Mouse (Mus musculus) hindbrain, embryonic 12.5 days (tissue): Measurements from ENCODE around the gene Eepd1. TPM values are rescaled to one million over a fixed set of nuclear protein-coding genes. Genes with fewer than 3 reads are reported as not detected.

ENCODE experiments used
- ATAC-seq: fragments of 200-750 bp; cut with Nextera tagmentation; 2 replicates; pipeline ENCODE4 v1.8.0; 2017; ENCODE audit warnings: moderate TSS enrichment; ENCODE audit not compliant: low FRiP score
- H3K27ac ChIP-seq: fragments of 300-500 bp; sonication (generic); 2 replicates; pipeline ENCODE4 v1.5.1; 2016; ENCODE audit warnings: mild to moderate bottlenecking
- H3K27me3 ChIP-seq: fragments of 300-500 bp; sonication (generic); 2 replicates; pipeline ENCODE4 v1.6.1; 2016; ENCODE audit warnings: mild to moderate bottlenecking
- H3K36me3 ChIP-seq: fragments of 300-500 bp; sonication (generic); 2 replicates; pipeline ENCODE4 v1.6.1; 2016; ENCODE audit warnings: mild to moderate bottlenecking
- H3K4me1 ChIP-seq: fragments of 300-500 bp; sonication (generic); 2 replicates; pipeline ENCODE4 v1.6.1; 2016
- H3K4me2 ChIP-seq: fragments of 300-500 bp; sonication (generic); replicated peaks from 2 replicates; pipeline ENCODE4 v1.6.1; 2016; ENCODE audit warnings: mild to moderate bottlenecking
- H3K4me3 ChIP-seq: fragments of 300-500 bp; sonication (generic); 2 replicates; pipeline ENCODE4 v1.5.1; 2016; ENCODE audit warnings: mild to moderate bottlenecking
- H3K9ac ChIP-seq: fragments of 300-500 bp; sonication (generic); 2 replicates; pipeline ENCODE4 v1.6.1; 2016; ENCODE audit warnings: mild to moderate bottlenecking, moderate library complexity
- H3K9me3 ChIP-seq: fragments of 300-500 bp; sonication (generic); replicated peaks from 2 replicates; pipeline ENCODE4 v1.6.1; 2016; ENCODE audit warnings: mild to moderate bottlenecking
- WGBS: fragments of 180-500 bp; shearing (Covaris S2); methylation state at CpG from one replicate; pipeline ENCODE4 v1.1.7; 2016; 5-methylcytosine and 5-hydroxymethylcytosine counted together
- polyA plus RNA-seq: library from polyadenylated mRNA; unstranded; fragments of >200 nt; fragmentation: Nextera tagmentation; extraction: Ambion mirVana; gene quantifications from 2 replicates; pipeline ENCODE4 v1.2.1, GENCODE M21; 2016

Gene Eepd1
- polyA plus RNA-seq, 1 experiment from 2014 or later, result 8.0 TPM

DNA sequence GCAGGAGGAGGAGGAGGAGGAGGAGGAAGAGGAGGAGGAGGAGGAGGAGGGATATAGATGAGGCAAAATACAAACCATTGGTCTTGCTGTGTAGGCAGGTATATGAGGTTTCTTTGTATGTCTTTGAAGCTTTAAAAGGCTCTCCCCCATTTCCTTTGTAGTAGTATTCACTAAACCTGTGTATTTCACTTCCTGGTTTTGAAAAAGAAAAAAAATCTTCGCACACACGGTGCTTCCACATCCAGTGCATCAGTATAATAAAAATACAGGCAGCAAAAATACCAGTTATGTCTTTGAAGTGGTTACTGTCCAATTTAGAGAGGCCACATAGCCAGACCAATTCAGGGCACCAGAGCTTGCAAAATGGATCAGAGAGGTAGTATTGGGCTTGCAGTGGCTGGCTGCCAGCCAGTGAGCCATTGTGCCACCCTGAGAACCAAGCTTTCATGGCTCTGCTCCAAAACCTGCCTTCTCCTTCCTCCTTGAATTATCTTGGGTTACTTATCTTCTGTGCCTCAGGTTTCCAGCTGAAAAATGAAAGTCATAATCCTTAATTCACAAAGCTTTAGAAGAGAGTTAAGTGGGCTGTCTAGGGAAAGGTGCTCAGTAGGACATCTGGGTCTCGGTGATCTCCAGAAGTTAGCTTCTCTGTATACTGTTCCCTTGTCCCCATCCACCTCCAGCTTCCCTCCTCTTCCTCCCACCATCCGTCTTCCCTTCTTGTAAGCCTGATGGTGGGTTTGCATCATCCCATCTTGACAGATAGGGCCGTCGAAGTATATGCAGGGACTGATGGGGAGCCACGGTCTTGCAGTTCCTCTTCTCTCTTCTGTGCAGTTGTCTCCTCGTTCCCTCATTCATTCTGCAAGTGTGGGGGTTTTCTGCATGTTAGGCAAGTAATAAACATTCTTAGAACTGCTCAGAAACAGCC is 68.0 kb downstream of the Eepd1 start:
- 87% methylated on average over 8 of the region's 8 CpGs for WGBS

DNA sequence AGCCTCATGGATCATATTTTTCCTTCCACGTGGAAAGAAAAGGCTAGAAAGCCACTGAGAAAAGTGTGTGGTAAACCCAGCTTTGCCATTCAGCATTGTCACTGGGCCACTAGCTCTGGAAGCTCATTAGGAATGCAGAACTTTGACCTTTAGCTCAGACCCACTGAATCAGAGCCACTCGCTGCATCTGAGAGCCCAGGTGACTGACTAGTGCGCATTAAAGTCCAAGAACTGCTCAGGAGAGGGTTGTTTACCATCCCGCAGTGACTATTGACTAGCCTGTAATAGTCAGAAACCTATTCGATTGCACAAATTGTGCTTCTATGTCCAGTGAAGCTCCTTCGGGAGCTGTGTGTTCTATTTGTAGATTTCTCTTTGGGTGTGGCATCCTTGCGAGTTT is 68.8 kb downstream of the Eepd1 start:
- Histone ChIP-seq H3K9ac (no peak overlapping the region), H3K4me1 (no peaks in the 10 kb centered on the region), H3K9me3 (no peaks in the 10 kb centered on the region), H3K36me3 (no peaks in the 10 kb centered on the region), H3K4me2 (no peak overlapping the region), H3K27ac (no peak overlapping the region), H3K4me3 (no peak overlapping the region), H3K27me3 (no peaks in the 10 kb centered on the region)
- 88% methylated on average over 7 of the region's 7 CpGs for WGBS
- no peak for ATAC-seq

More for the DNA sequence above, 68.0 kb downstream of the Eepd1 start:
- no peaks in the 10 kb centered on the region for H3K36me3 ChIP-seq
- no peak for ATAC-seq
- H3K4me2 ChIP-seq, result no peak overlapping the region
- no peak overlapping the region for H3K9ac ChIP-seq
- H3K4me1 ChIP-seq, result no peaks in the 10 kb centered on the region
- H3K4me3 ChIP-seq, result no peak overlapping the region
- H3K27ac ChIP-seq, result no peak overlapping the region
- H3K9me3 ChIP-seq, result no peaks in the 10 kb centered on the region
- H3K27me3 ChIP-seq, result no peaks in the 10 kb centered on the region

DNA sequence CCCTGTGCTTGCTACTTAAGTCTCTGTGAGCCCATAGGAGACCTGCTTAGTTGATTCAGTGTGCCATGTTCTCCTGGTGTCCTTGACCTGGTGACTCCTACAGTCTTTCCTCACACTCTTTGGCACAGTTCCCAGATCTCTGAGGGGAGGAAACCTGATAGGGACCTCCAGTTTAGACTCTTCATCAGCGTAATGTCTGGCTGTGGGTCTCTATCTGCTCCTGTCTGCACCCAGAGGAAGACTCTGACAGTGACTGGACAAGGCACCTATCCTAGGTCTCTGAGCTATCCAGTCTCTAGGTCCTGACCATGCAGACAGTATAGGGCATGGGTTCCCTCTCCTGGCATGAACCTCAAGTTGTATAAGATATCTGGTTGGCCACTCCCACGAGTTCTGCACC is 71.2 kb downstream of the Eepd1 start:
- 80% methylated on average over 2 of the region's 2 CpGs for WGBS
- no peaks in the 10 kb centered on the region for H3K36me3 ChIP-seq
- no peaks in the 10 kb centered on the region for H3K4me1 ChIP-seq
- H3K4me3 ChIP-seq, result no peak overlapping the region
- H3K27me3 ChIP-seq, result no peaks in the 10 kb centered on the region
- no peak overlapping the region for H3K4me2 ChIP-seq
- H3K9me3 ChIP-seq, result no peaks in the 10 kb centered on the region
- H3K27ac ChIP-seq, result no peak overlapping the region
- no peak overlapping the region for H3K9ac ChIP-seq
- no peak for ATAC-seq

DNA sequence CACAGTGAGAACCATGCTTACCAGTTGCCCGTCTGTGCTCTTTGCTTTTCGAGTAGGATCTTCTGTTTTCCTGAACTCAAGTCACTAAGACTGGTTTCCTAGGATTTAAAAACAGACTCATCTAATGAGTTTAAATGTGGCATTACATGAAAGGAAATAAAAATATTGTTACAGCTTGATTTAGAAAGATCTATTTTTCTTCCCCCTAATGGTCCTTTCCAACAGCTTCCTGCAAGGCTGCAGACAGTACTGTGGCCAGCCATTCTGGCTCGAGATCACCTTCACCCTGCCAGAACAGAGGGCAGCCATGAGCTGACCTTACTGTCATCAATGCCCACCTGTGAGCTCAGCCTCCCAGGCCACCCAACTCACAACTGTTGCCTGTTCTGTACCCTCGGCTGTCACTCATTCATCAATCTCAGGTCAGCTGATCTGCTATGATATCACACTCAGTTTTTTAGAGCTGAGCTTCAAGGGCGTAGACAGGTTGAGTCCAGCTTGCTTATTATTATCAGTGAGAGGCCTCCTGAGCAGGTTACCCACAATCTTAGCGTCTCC is 73.0 kb downstream of the Eepd1 start:
- H3K4me1 ChIP-seq, result no peaks in the 10 kb centered on the region
- H3K9ac ChIP-seq, result no peak overlapping the region

DNA sequence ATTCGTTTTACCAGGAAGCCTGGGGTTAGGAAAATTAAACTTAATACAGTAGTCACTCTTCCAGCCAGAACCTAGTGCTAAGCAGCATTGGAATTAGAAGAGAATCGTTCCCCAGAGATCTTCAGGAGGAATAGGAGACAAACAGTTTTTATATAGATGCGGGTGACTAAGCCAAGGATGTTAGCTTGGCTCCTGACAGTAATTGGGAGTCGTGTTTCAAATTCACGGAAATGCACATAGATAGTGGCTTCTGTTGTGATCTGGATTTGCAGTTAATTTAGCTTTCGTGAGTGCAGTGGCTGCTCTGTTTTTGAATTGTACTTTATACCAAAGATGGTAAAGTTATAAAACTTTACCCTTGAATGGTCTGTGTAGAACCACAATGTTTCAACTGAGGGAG is 73.9 kb downstream of the Eepd1 start:
- no peaks in the 10 kb centered on the region for H3K27me3 ChIP-seq
- H3K27ac ChIP-seq, result no peak overlapping the region
- H3K9ac ChIP-seq, result no peak overlapping the region
- whole genome bisulfite sequencing, result 81% methylated on average over 6 of the region's 6 CpGs
- H3K36me3 ChIP-seq, result no peaks in the 10 kb centered on the region
- H3K4me1 ChIP-seq, result no peaks in the 10 kb centered on the region
- H3K9me3 ChIP-seq, result no peaks in the 10 kb centered on the region
- no peak for ATAC-seq
- H3K4me3 ChIP-seq, result no peak overlapping the region
- H3K4me2 ChIP-seq, result no peak overlapping the region

More for the DNA sequence above, 73.0 kb downstream of the Eepd1 start:
- ATAC-seq, result no peak
- Histone ChIP-seq H3K27ac (no peak overlapping the region), H3K4me2 (no peak overlapping the region), H3K4me3 (no peak overlapping the region), H3K9me3 (no peaks in the 10 kb centered on the region), H3K27me3 (no peaks in the 10 kb centered on the region), H3K36me3 (no peaks in the 10 kb centered on the region)
- 79% methylated on average over 6 of the region's 6 CpGs for WGBS

DNA sequence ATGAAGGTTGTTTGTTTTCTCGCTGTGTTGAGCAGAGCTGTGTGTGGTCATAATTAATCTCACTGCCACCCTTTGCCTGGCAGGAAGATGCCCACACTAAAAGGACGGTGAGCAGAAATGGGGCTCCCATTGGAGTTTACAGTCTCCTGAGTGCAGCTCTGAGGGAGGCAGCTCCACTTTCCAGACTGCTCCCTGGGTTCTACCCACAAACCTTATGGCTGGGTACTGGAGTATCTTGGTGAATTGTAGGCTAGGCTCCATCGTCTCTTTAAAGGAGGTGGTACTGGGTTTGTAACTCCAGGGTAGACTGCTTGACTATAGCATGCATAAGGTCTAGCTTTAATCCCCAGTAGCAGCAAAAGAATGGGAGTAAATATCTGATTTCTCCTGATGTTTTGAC is 74.7 kb downstream of the Eepd1 start:
- no peak overlapping the region for H3K9ac ChIP-seq
- no peaks in the 10 kb centered on the region for H3K9me3 ChIP-seq
- H3K27ac ChIP-seq, result no peak overlapping the region
- H3K4me1 ChIP-seq, result no peaks in the 10 kb centered on the region
- H3K4me2 ChIP-seq, result no peak overlapping the region
- no peak for ATAC-seq
- no peak overlapping the region for H3K4me3 ChIP-seq
- H3K36me3 ChIP-seq, result no peaks in the 10 kb centered on the region
- 89% methylated on average over 3 of the region's 3 CpGs for WGBS
- H3K27me3 ChIP-seq, result no peaks in the 10 kb centered on the region

DNA sequence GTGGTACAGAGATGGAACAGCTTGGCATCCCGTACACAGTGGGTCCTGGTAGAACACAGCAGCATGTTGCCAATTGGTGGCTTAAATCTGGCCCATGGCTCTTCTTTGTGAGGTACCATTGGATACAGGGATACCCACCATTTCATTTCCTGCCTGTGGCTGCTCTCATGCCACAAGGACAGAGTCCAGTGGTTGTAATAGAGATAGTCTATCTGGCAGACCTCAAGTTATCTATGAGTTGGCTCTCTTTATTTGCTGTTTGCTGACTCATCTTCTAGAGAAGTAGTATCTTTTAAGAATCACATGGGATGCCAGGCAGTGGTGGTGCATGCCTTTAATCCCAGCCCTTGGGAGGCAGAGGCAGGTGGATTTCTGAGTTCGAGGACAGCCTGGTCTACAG is 76.0 kb downstream of the Eepd1 start:
- H3K4me2 ChIP-seq, result no peak overlapping the region
- H3K9ac ChIP-seq, result no peak overlapping the region
- H3K27me3 ChIP-seq, result no peaks in the 10 kb centered on the region
- no peak overlapping the region for H3K27ac ChIP-seq
- no peak for ATAC-seq
- no peak overlapping the region for H3K4me3 ChIP-seq
- H3K4me1 ChIP-seq, result no peaks in the 10 kb centered on the region
- no peaks in the 10 kb centered on the region for H3K36me3 ChIP-seq
- WGBS, result 89% methylated on average over 2 of the region's 2 CpGs
- no peaks in the 10 kb centered on the region for H3K9me3 ChIP-seq

DNA sequence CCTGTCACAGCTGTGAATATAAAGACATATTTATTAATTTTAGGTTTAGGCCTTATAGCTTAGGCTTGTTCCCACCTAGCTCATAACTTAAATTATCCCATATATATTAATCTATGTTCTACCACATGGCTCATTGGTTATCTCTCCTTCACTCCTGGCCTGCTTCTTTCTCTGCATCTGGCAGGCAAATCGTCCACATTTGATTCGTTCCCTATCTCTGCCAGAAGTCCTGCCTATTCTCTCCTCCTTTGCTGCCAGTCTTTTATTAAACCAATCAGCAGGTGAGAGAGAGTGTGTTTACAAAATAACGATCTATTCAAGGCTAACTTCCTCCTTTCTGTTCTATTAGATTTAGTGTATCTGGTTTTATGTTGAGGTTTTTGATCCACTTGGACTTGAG is 77.5 kb downstream of the Eepd1 start:
- ATAC-seq, result no peak
- WGBS, result 85% methylated on average over 3 of the region's 3 CpGs
- Histone ChIP-seq H3K9me3 (peaks cover 7% of the 10 kb centered on the region; the same call in 1 of the 2 replicates), H3K9ac (no peak overlapping the region), H3K4me3 (no peak overlapping the region), H3K4me2 (no peak overlapping the region), H3K27ac (no peak overlapping the region), H3K4me1 (no peaks in the 10 kb centered on the region), H3K36me3 (no peaks in the 10 kb centered on the region), H3K27me3 (no peaks in the 10 kb centered on the region)

DNA sequence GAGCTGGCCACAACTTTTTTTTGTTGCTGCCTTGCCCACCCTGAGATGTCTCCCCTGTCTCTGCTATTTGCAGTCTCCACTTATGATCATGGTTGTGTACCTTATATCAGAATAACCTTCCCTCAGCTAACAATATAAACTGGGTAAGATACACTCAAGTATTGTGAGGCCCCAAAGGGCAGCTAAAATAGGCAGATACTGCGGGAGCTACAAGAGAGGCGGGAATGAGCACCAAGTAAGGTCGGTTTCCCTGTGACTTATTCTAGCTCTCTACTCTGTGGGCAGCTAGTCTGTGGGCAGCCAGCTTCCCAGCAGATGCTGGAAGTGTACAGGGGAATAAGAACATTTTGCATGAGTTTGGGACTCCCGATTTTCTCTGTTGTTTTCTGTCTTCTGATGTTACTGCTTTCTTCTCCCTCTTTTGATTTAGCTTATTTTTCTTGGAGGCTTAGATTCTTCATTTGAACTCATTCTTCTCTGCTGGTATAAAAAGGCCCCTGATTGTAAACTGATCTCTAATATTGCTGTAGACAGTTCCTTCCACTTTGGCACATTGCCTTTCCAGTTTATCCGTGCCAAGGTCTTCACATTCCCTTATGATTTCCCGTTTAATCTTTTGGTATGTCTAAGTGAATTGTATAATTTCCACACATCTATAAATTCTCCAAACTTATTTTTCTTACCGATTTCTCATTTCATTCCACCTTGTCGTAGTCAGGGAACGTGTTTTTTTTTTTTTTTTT is 78.8 kb downstream of the Eepd1 start:
- WGBS, result 81% methylated on average over 9 of the region's 9 CpGs
- Histone ChIP-seq H3K27ac (no peak overlapping the region), H3K4me1 (no peaks in the 10 kb centered on the region)

DNA sequence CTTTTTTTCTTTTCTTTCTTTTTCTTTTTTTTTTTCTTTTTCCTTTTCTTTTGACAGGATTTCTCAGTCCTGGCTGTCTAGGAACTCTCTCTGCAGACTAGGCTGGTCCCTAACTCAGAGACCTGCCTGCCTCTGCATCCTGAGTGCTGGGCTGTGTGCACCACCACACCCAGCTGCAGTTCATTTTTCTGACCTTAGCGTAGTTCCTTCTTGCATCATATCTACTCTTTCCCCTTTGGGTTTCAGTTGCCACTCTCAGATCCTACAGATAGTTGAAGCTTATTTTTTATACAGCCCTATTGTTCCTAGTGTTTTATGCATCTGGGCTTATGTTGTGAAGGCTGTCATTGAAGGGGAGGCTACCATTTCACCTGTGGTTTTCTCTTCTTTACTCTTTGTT is 79.8 kb downstream of the Eepd1 start:
- Histone ChIP-seq H3K9me3 (peaks cover 8% of the 10 kb centered on the region; the same call in 1 of the 2 replicates), H3K36me3 (no peaks in the 10 kb centered on the region), H3K27me3 (no peaks in the 10 kb centered on the region), H3K4me2 (no peak overlapping the region), H3K9ac (no peak overlapping the region), H3K4me3 (no peak overlapping the region), H3K4me1 (no peaks in the 10 kb centered on the region), H3K27ac (no peak overlapping the region)
- ATAC-seq, result no peak
- WGBS, result 94% methylated on average over 1 of the region's 1 CpGs

More for the DNA sequence above, 78.8 kb downstream of the Eepd1 start:
- peaks cover 8% of the 10 kb centered on the region; the same call in 1 of the 2 replicates for H3K9me3 ChIP-seq
- H3K4me3 ChIP-seq, result no peak overlapping the region
- no peaks in the 10 kb centered on the region for H3K27me3 ChIP-seq
- H3K36me3 ChIP-seq, result no peaks in the 10 kb centered on the region
- no peak overlapping the region for H3K9ac ChIP-seq
- no peak for ATAC-seq
- no peak overlapping the region for H3K4me2 ChIP-seq

DNA sequence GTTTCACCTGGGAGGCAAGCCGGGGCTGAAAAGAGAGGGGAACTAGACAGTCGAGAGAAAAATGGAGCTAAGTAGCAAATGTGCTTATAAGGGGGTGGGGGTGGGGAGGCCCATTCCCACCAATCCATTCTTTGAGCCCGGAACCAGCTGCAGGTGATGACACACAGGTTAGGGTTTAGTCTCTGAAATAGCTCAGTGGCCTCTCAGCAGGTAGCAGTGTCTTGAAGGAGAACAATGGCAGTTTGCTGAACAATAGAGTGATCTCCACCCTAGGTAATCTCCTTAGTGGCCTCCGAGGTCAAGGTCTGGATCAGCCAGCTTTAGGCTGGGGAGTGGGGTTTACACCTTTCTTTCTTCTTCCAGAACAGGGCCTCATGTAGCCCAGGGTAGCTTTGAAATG is 82.5 kb downstream of the Eepd1 start:
- H3K27ac ChIP-seq, result no peak overlapping the region
- H3K4me1 ChIP-seq, result no peaks in the 10 kb centered on the region
- no peak overlapping the region for H3K9ac ChIP-seq
- H3K27me3 ChIP-seq, result no peaks in the 10 kb centered on the region
- H3K4me2 ChIP-seq, result no peak overlapping the region
- 78% methylated on average over 4 of the region's 4 CpGs for WGBS
- no peak overlapping the region for H3K4me3 ChIP-seq
- H3K36me3 ChIP-seq, result no peaks in the 10 kb centered on the region
- no peak for ATAC-seq
- peaks cover 8% of the 10 kb centered on the region; the same call in 1 of the 2 replicates for H3K9me3 ChIP-seq

DNA sequence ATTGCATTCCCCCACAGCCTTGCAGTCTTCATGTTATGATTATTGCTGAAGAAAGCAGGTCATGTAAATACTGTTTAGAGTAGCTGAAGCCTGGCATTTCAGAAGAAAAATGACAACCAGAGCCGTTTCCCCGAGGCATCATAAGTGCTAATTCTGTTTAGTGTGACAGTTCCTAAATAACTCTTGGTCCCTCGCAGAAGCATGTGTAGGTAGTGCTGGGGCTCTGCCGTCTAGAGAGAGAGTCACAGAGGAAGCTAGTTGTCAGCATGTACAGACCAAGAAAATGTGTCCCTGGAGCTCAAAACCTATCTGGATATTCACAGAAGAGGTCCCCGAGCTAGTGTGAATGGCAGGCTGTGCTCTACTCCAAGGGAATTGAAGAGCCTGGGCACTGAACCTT is 85.7 kb downstream of the Eepd1 start:
- no peaks in the 10 kb centered on the region for H3K36me3 ChIP-seq
- no peak overlapping the region for H3K9ac ChIP-seq
- H3K4me2 ChIP-seq, result no peak overlapping the region
- no peak overlapping the region for H3K4me3 ChIP-seq
- H3K9me3 ChIP-seq, result peaks cover 8% of the 10 kb centered on the region; the same call in 1 of the 2 replicates
- H3K27ac ChIP-seq, result no peak overlapping the region
- WGBS, result 70% methylated on average over 5 of the region's 5 CpGs
- no peaks in the 10 kb centered on the region for H3K27me3 ChIP-seq
- H3K4me1 ChIP-seq, result no peaks in the 10 kb centered on the region
- ATAC-seq, result no peak
